16 mouse cellular contexts compared by ENCODE assay signal in genomic region chr8:125195121-125195520, GRCm38 (mm10).
DNase-seq lines count a peak whose midpoint lies in the region; ATAC-seq and TF ChIP-seq lines count a peak whose summit lies in the region.
"Had no signal": no experiment of that assay in that cellular context is flagged by ENCODE, and none has a peak within 500 bp of the region (broad histone marks: within the 10 kb centered on the region; RNA-seq: fewer than 3 reads in every experiment).

No protein-coding gene starts in this region.

- no peak for TF ChIP-seq CTCF in kidney, adult 2 months (conservative IDR thresholded peaks at IDR 0.05; ENCODE audit: insufficient read depth, insufficient read length, low read depth, low read length)
- TF ChIP-seq CTCF in midbrain, postnatal 0 days (IDR thresholded peaks at IDR 0.05), result no peak

- no peak for TF ChIP-seq POLR2A in kidney, adult 2 months (IDR thresholded peaks at IDR 0.05; ENCODE audit: low read depth, low read length)

- 68% methylated on average over 9 of the region's 9 CpGs for WGBS in forebrain, embryonic 10.5 days
- WGBS in forebrain, embryonic 12.5 days, result 70% methylated on average over 9 of the region's 9 CpGs
- WGBS in kidney, adult 2 months, result 56% methylated on average over 9 of the region's 9 CpGs
- WGBS in midbrain, embryonic 14.5 days, result 39% methylated on average over 9 of the region's 9 CpGs
- 40% methylated on average over 9 of the region's 9 CpGs for WGBS in midbrain, postnatal 0 days
- 74% methylated on average over 9 of the region's 9 CpGs for WGBS in intestine, embryonic 15.5 days

- no peaks in the 10 kb centered on the region for H3K36me3 ChIP-seq in forebrain, embryonic 10.5 days (replicated peaks)
- no peaks in the 10 kb centered on the region for H3K36me3 ChIP-seq in forebrain, embryonic 12.5 days (replicated peaks)
- H3K36me3 ChIP-seq in kidney, adult 2 months (ENCODE audit: control insufficient read depth, insufficient read depth, low read length), result no peaks in the 10 kb centered on the region
- H3K36me3 ChIP-seq in midbrain, embryonic 14.5 days (ENCODE audit: control insufficient read depth, insufficient read depth, low read length), result no peaks in the 10 kb centered on the region
- no peaks in the 10 kb centered on the region for H3K36me3 ChIP-seq in midbrain, postnatal 0 days (ENCODE audit: insufficient read depth, low read length)
- no peaks in the 10 kb centered on the region for H3K36me3 ChIP-seq in intestine, embryonic 15.5 days
- H3K36me3 ChIP-seq: liver, embryonic 15.5 days had no signal

- H3K9me3 ChIP-seq in forebrain, embryonic 10.5 days, result no peaks in the 10 kb centered on the region
- no peaks in the 10 kb centered on the region for H3K9me3 ChIP-seq in forebrain, embryonic 12.5 days
- no peaks in the 10 kb centered on the region for H3K9me3 ChIP-seq in midbrain, embryonic 14.5 days (ENCODE audit: control insufficient read depth, low read length)
- no peaks in the 10 kb centered on the region for H3K9me3 ChIP-seq in midbrain, postnatal 0 days (ENCODE audit: low read length)
- H3K9me3 ChIP-seq in intestine, embryonic 15.5 days, result no peaks in the 10 kb centered on the region
- H3K9me3 ChIP-seq: liver, embryonic 15.5 days had no signal

- H3K27ac ChIP-seq in forebrain, embryonic 10.5 days, result peak overlapping the region; percentile 25; the same call in 1 of the 2 replicates
- no peak overlapping the region for H3K27ac ChIP-seq in forebrain, embryonic 12.5 days
- H3K27ac ChIP-seq in kidney, adult 2 months (ENCODE audit: insufficient read depth, low read depth, low read length), result no peak overlapping the region
- H3K27ac ChIP-seq in midbrain, embryonic 14.5 days (replicated peaks; ENCODE audit: low read depth, low read length), result no peak overlapping the region
- H3K27ac ChIP-seq in midbrain, postnatal 0 days (ENCODE audit: low read depth, low read length), result no peak overlapping the region
- no peak overlapping the region for H3K27ac ChIP-seq in intestine, embryonic 15.5 days
- H3K27ac ChIP-seq: liver, embryonic 15.5 days had no signal

- peaks cover 47% of the 10 kb centered on the region for H3K4me1 ChIP-seq in forebrain, embryonic 10.5 days
- peaks cover 23% of the 10 kb centered on the region for H3K4me1 ChIP-seq in forebrain, embryonic 12.5 days
- peaks cover 10% of the 10 kb centered on the region for H3K4me1 ChIP-seq in kidney, adult 2 months (ENCODE audit: control insufficient read depth, insufficient read depth, low read length)
- peaks cover 13% of the 10 kb centered on the region for H3K4me1 ChIP-seq in midbrain, embryonic 14.5 days (ENCODE audit: control insufficient read depth, insufficient read depth, low read length)
- no peaks in the 10 kb centered on the region for H3K4me1 ChIP-seq in midbrain, postnatal 0 days (ENCODE audit: insufficient read depth, low read length)
- peaks cover 4% of the 10 kb centered on the region; the same call in 1 of the 2 replicates for H3K4me1 ChIP-seq in intestine, embryonic 15.5 days (replicated peaks)
- H3K4me1 ChIP-seq: liver, embryonic 15.5 days had no signal

- ATAC-seq in forebrain, embryonic 12.5 days (ENCODE audit: low FRiP score), result no peak
- no peak for ATAC-seq in midbrain, embryonic 14.5 days (ENCODE audit: low FRiP score, low TSS enrichment)
- no peak for ATAC-seq in midbrain, postnatal 0 days (ENCODE audit: low FRiP score)
- ATAC-seq in intestine, embryonic 15.5 days, result no peak
- ATAC-seq: activated CD4-positive, CD25-positive, alpha-beta regulatory T cell, adult 4 months; forebrain, embryonic 16.5 days had no signal

- H3K27me3 ChIP-seq in forebrain, embryonic 10.5 days (ENCODE audit: poor library complexity, severe bottlenecking), result peaks cover 8% of the 10 kb centered on the region; the same call in 1 of the 2 replicates
- peaks cover 33% of the 10 kb centered on the region for H3K27me3 ChIP-seq in forebrain, embryonic 12.5 days
- no peaks in the 10 kb centered on the region for H3K27me3 ChIP-seq in kidney, adult 2 months (replicated peaks; ENCODE audit: control insufficient read depth, insufficient read depth, low read length)
- H3K27me3 ChIP-seq in midbrain, embryonic 14.5 days (ENCODE audit: control insufficient read depth, insufficient read depth, low read length), result no peaks in the 10 kb centered on the region
- no peaks in the 10 kb centered on the region for H3K27me3 ChIP-seq in midbrain, postnatal 0 days (ENCODE audit: insufficient read depth, low read length)
- H3K27me3 ChIP-seq in intestine, embryonic 15.5 days (replicated peaks), result no peaks in the 10 kb centered on the region
- H3K27me3 ChIP-seq: liver, embryonic 15.5 days had no signal

- H3K4me3 ChIP-seq in forebrain, embryonic 10.5 days, result no peak overlapping the region
- no peak overlapping the region for H3K4me3 ChIP-seq in forebrain, embryonic 12.5 days (replicated peaks)
- H3K4me3 ChIP-seq in kidney, adult 2 months (ENCODE audit: insufficient read depth, low read depth, low read length), result no peak overlapping the region
- no peak overlapping the region for H3K4me3 ChIP-seq in midbrain, embryonic 14.5 days (replicated peaks; ENCODE audit: low read depth, low read length)
- H3K4me3 ChIP-seq in midbrain, postnatal 0 days (ENCODE audit: low read depth, low read length), result no peak overlapping the region
- H3K4me3 ChIP-seq in intestine, embryonic 15.5 days (replicated peaks), result no peak overlapping the region
- H3K4me3 ChIP-seq: liver, embryonic 15.5 days had no signal

- H3K9ac ChIP-seq in forebrain, embryonic 12.5 days, result no peak overlapping the region
- no peak overlapping the region for H3K9ac ChIP-seq in midbrain, embryonic 14.5 days (replicated peaks; ENCODE audit: low read length)
- no peak overlapping the region for H3K9ac ChIP-seq in midbrain, postnatal 0 days (replicated peaks; ENCODE audit: low read length, poor library complexity, severe bottlenecking)
- no peak overlapping the region for H3K9ac ChIP-seq in intestine, embryonic 15.5 days
- H3K9ac ChIP-seq: liver, embryonic 15.5 days had no signal

- DNase-seq in forebrain, embryonic 10.5 days (ENCODE audit: extremely low spot score, low spot score), result no peak
- peak; percentile 27 for DNase-seq in kidney, adult 2 months
- no peak for DNase-seq in kidney, adult 11 months
- DNase-seq in midbrain, embryonic 14.5 days, result peak; percentile 53
- no peak for DNase-seq in midbrain, postnatal 0 days (ENCODE audit: low spot score)
- peak; percentile 40 for DNase-seq in skeletal muscle tissue, adult 2 months (ENCODE audit: low read depth, low spot score)
- DNase-seq: cerebellum, adult 11 months; layer of hippocampus, postnatal 36 days; lung, postnatal 14 days; right cerebral cortex, postnatal 14 days; thymus, postnatal 4 days had no signal

- no peak overlapping the region for H3K4me2 ChIP-seq in forebrain, embryonic 12.5 days
- H3K4me2 ChIP-seq in midbrain, embryonic 14.5 days (ENCODE audit: low read length), result no peak overlapping the region
- H3K4me2 ChIP-seq in midbrain, postnatal 0 days (ENCODE audit: low read depth, low read length, poor library complexity, severe bottlenecking), result no peak overlapping the region
- H3K4me2 ChIP-seq in intestine, embryonic 15.5 days (replicated peaks), result no peak overlapping the region
- H3K4me2 ChIP-seq: liver, embryonic 15.5 days had no signal

Comparison
In these comparisons a context has a peak if more than half of its experiments do, and no peak if none do; other contexts are left out.
1. DNase-seq: peak in kidney, adult 2 months (single experiment), midbrain, embryonic 14.5 days (single experiment) and skeletal muscle tissue, adult 2 months (single experiment); none in forebrain, embryonic 10.5 days (single experiment), kidney, adult 11 months (single experiment) and midbrain, postnatal 0 days (single experiment).